25 mouse cellular contexts compared by ENCODE assay signal in the genomic region with DNA sequence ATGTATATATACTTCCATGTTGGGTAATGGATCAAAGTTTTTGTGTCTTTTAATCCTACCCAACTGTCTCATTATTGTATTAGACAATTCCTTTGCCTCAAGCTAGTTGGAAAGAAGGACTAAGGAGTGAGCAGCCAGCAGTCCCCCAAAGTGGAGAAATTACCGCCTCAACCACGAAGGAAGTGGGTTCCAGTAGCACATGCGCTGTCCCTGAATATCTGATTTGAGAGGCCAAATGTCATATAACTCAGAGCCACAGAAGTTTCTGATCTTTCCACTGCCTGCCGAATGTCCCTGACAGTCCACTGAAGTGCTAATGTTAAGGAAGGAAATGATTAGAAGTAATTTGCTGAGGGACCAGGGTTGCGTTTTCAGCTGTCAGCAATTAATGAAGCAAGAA.
"Had no signal": no experiment of that assay in that cellular context is flagged by ENCODE, and none has a peak within 500 bp of the region (broad histone marks: within the 10 kb centered on the region; RNA-seq: fewer than 3 reads in every experiment).

No protein-coding gene starts in this region.

- H3K27ac ChIP-seq: gastrocnemius, adult 2 months; heart, embryonic 10.5 days; hindbrain, embryonic 13.5 days; hindbrain, embryonic 15.5 days; hindbrain, postnatal 0 days; kidney, embryonic 15.5 days; kidney, postnatal 0 days; left cerebral cortex, adult 2 months; limb, embryonic 13.5 days; limb, embryonic 15.5 days; liver, embryonic 12.5 days; liver, embryonic 14.5 days had no signal

- H3K27me3 ChIP-seq: heart, embryonic 12.5 days; hindbrain, embryonic 13.5 days; hindbrain, embryonic 15.5 days; kidney, embryonic 15.5 days; limb, embryonic 13.5 days; limb, embryonic 15.5 days; liver, embryonic 12.5 days had no signal

- ATAC-seq: hindbrain, postnatal 0 days; intestine, embryonic 16.5 days; liver, embryonic 12.5 days had no signal

- H3K9me3 ChIP-seq: heart, embryonic 10.5 days; heart, embryonic 12.5 days; hindbrain, embryonic 13.5 days; hindbrain, embryonic 15.5 days; kidney, embryonic 15.5 days; limb, embryonic 13.5 days; limb, embryonic 15.5 days; liver, embryonic 12.5 days had no signal

- H3K36me3 ChIP-seq: heart, embryonic 10.5 days; heart, embryonic 12.5 days; hindbrain, embryonic 13.5 days; hindbrain, embryonic 15.5 days; kidney, embryonic 15.5 days; limb, embryonic 13.5 days; limb, embryonic 15.5 days; liver, embryonic 12.5 days had no signal

- H3K4me1 ChIP-seq: heart, embryonic 12.5 days; hindbrain, embryonic 13.5 days; hindbrain, embryonic 15.5 days; kidney, embryonic 15.5 days; limb, embryonic 13.5 days; limb, embryonic 15.5 days; liver, embryonic 12.5 days had no signal

- H3K4me3 ChIP-seq: gastrocnemius, adult 2 months; heart, embryonic 10.5 days; heart, embryonic 12.5 days; hindbrain, embryonic 13.5 days; hindbrain, embryonic 15.5 days; kidney, embryonic 15.5 days; left cerebral cortex, adult 2 months; limb, embryonic 13.5 days; limb, embryonic 15.5 days; liver, embryonic 12.5 days had no signal

- DNase-seq: gastrocnemius, adult 2 months; gastrocnemius, postnatal 10 days; gastrocnemius, postnatal 25 days; heart, adult 18-20 months; heart, postnatal 10 days; heart, postnatal 4 days; kidney, adult 11 months; kidney, adult 2 months; kidney, adult 9 months; kidney, postnatal 14 days; kidney, postnatal 36 days; layer of hippocampus, adult 9-11 months had no signal
